Mouse (Mus musculus) embryonic fibroblast, embryonic 13.5 days (primary cell): ENCODE measurements around the gene Tnfrsf9.

Experiments
- CTCF ChIP-seq: IDR thresholded peaks from 2 replicates; pipeline ENCODE4 v1.5.1; 2011; ENCODE audit warnings: mild to moderate bottlenecking, control low read depth, low read length, moderate library complexity, borderline replicate concordance; ENCODE audit not compliant: insufficient read depth
- POLR2A ChIP-seq: IDR thresholded peaks from 2 replicates; pipeline ENCODE4 v1.6.1; 2011; ENCODE audit warnings: low read depth, mild to moderate bottlenecking, control low read depth, low read length, moderate library complexity

DNA sequence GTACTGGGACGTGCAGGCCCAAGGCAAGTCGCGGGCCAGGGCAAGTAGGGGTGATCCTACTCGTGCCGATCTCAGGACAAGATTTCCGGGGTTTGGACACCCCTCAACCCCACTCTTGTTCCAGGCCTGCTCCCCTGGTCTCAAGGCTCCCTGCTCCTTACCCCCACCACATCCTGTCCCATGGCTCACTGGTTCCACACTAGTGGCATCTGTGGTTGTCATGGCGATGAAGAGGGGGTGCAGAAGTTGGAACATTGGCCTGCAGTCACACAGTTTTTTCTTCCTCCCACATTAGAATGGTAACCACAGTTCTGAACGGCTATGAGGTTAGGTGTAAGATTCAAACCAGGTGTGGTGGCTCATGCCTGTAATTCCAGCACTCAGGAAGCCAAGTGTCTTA lies 6.8 kb downstream of the Tnfrsf9 start:
- no peak for TF ChIP-seq POLR2A
- no peak for TF ChIP-seq CTCF
